24 mouse cellular contexts compared by ENCODE assay signal in the genomic region with DNA sequence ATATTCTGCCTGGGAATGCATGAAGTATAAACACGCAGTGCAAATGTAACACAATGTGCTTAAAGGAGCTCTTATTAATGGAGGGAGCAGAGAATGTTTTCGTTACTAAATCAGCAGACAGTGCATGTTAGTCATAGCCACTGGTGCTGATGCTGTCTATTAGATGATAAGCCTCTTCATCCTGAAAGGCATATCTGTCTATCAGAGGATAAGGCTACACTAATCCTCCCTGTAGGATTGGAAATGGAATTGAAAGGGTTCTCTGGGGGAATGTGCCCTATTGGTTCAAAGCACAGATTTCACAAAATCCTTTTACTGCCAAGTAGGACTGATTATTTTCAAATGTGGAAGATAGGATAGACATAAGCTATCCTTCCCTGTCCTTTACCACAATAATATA.
DNase-seq lines count a peak whose midpoint lies in the region; ATAC-seq lines count a peak whose summit lies in the region.
"Had no signal": no experiment of that assay in that cellular context is flagged by ENCODE, and none has a peak within 500 bp of the region (broad histone marks: within the 10 kb centered on the region; RNA-seq: fewer than 3 reads in every experiment).

No protein-coding gene starts in this region.

- H3K4me3 ChIP-seq in midbrain, embryonic 14.5 days (replicated peaks; ENCODE audit: low read depth, low read length) = no peak overlapping the region
- H3K4me3 ChIP-seq: forebrain, embryonic 15.5 days; heart, adult 2 months; heart, embryonic 12.5 days; hindbrain, embryonic 15.5 days; limb, embryonic 12.5 days; liver, embryonic 15.5 days; neural tube, embryonic 13.5 days had no signal

- peak; percentile 61; the same call in 1 of the 2 replicates for ATAC-seq in midbrain, embryonic 14.5 days (ENCODE audit: low FRiP score, low TSS enrichment)
- ATAC-seq: forebrain, embryonic 15.5 days had no signal

- H3K4me1 ChIP-seq in midbrain, embryonic 14.5 days (ENCODE audit: control insufficient read depth, insufficient read depth, low read length) = no peaks in the 10 kb centered on the region
- H3K4me1 ChIP-seq: forebrain, embryonic 15.5 days; heart, embryonic 12.5 days; hindbrain, embryonic 15.5 days; limb, embryonic 12.5 days; liver, embryonic 15.5 days; neural tube, embryonic 13.5 days had no signal

- 36% methylated on average over 2 of the region's 2 CpGs for WGBS in midbrain, embryonic 14.5 days

- H3K4me2 ChIP-seq in midbrain, embryonic 14.5 days (ENCODE audit: low read length) = no peak overlapping the region
- H3K4me2 ChIP-seq: forebrain, embryonic 15.5 days; heart, embryonic 12.5 days; hindbrain, embryonic 15.5 days; limb, embryonic 12.5 days; liver, embryonic 15.5 days; lung, embryonic 14.5 days; neural tube, embryonic 13.5 days had no signal

- peak; percentile 0 for DNase-seq in embryo, embryonic 10.5 days (ENCODE audit: low spot score)
- DNase-seq in embryo, embryonic 9.5 days (ENCODE audit: extremely low spot score) = no peak
- DNase-seq in retina, adult 2 months (ENCODE audit: low read depth, low spot score) = peak; percentile 3
- DNase-seq in retina, embryonic 14.5 days (ENCODE audit: low spot score) = no peak
- peak; percentile 69 for DNase-seq in midbrain, embryonic 14.5 days
- DNase-seq in retina, postnatal 7 days (ENCODE audit: low read depth, low spot score) = peak; percentile 5
- no peak for DNase-seq in urinary bladder, postnatal 10 days (ENCODE audit: low spot score)
- DNase-seq in kidney, postnatal 36 days = no peak
- DNase-seq: adrenal gland, adult 8-10 months; cerebellum, adult 11-12 months; cerebellum, postnatal 10 days; heart, adult 2 months; kidney, adult 18-20 months; kidney, postnatal 10 days; lung, embryonic 14.5 days; lung, postnatal 14 days; thymus, postnatal 14 days had no signal

- peak overlapping the region; percentile 49; the same call in 1 of the 2 replicates for H3K27ac ChIP-seq in midbrain, embryonic 14.5 days (replicated peaks; ENCODE audit: low read depth, low read length)
- H3K27ac ChIP-seq: forebrain, embryonic 15.5 days; heart, adult 2 months; hindbrain, embryonic 15.5 days; limb, embryonic 12.5 days; liver, embryonic 15.5 days; neural tube, embryonic 13.5 days had no signal

- H3K9me3 ChIP-seq in midbrain, embryonic 14.5 days (ENCODE audit: control insufficient read depth, low read length) = no peaks in the 10 kb centered on the region
- H3K9me3 ChIP-seq: forebrain, embryonic 15.5 days; heart, embryonic 12.5 days; hindbrain, embryonic 15.5 days; limb, embryonic 12.5 days; liver, embryonic 15.5 days; neural tube, embryonic 13.5 days had no signal

- no peaks in the 10 kb centered on the region for H3K27me3 ChIP-seq in midbrain, embryonic 14.5 days (ENCODE audit: control insufficient read depth, insufficient read depth, low read length)
- H3K27me3 ChIP-seq: CH12.LX; forebrain, embryonic 15.5 days; heart, embryonic 12.5 days; hindbrain, embryonic 15.5 days; limb, embryonic 12.5 days; liver, embryonic 15.5 days; neural tube, embryonic 13.5 days had no signal

- H3K36me3 ChIP-seq in midbrain, embryonic 14.5 days (ENCODE audit: control insufficient read depth, insufficient read depth, low read length) = no peaks in the 10 kb centered on the region
- H3K36me3 ChIP-seq: forebrain, embryonic 15.5 days; heart, embryonic 12.5 days; hindbrain, embryonic 15.5 days; limb, embryonic 12.5 days; liver, embryonic 15.5 days; neural tube, embryonic 13.5 days had no signal

- H3K9ac ChIP-seq in midbrain, embryonic 14.5 days (replicated peaks; ENCODE audit: low read length) = no peak overlapping the region
- H3K9ac ChIP-seq: forebrain, embryonic 15.5 days; heart, embryonic 12.5 days; hindbrain, embryonic 15.5 days; limb, embryonic 12.5 days; liver, embryonic 15.5 days; lung, embryonic 14.5 days; neural tube, embryonic 13.5 days had no signal

Comparison
In these comparisons a context has a peak if more than half of its experiments do, and no peak if none do; other contexts are left out.
1. DNase-seq: peak in embryo, embryonic 10.5 days (single experiment), retina, adult 2 months (single experiment), midbrain, embryonic 14.5 days (single experiment) and retina, postnatal 7 days (single experiment); none in embryo, embryonic 9.5 days (single experiment), retina, embryonic 14.5 days (single experiment), urinary bladder, postnatal 10 days (single experiment) and kidney, postnatal 36 days (0 of 2).